8 mouse cellular contexts compared by ENCODE assay signal in genomic region chr10:80298571-80299281, GRCm38 (mm10). TPM values are rescaled to one million over a fixed set of nuclear protein-coding genes. Genes with fewer than 3 reads are reported as not detected.
A peak's percentile ranks its signal among the peaks of the same experiment; 100 is the strongest.
DNase-seq lines count a peak whose midpoint lies in the region; ATAC-seq lines count a peak whose summit lies in the region.

No protein-coding gene starts in this region.

- H3K4me1 ChIP-seq in heart, embryonic 10.5 days, result peaks cover 55% of the 10 kb centered on the region
- H3K4me1 ChIP-seq in midbrain, embryonic 14.5 days (ENCODE audit: control insufficient read depth, insufficient read depth, low read length), result peaks cover 58% of the 10 kb centered on the region

- DNase-seq in heart, embryonic 10.5 days (ENCODE audit: low spot score), result no peak
- DNase-seq in heart, postnatal 25 days (ENCODE audit: low spot score), result no peak
- DNase-seq in cerebellum, postnatal 10 days, result peak; percentile 97 to 98
- DNase-seq in frontal cortex, postnatal 10 days (ENCODE audit: low spot score in 2 of 2), result peak; percentile 91
- DNase-seq in layer of hippocampus, adult 8-10 months (ENCODE audit: low spot score in 2 of 2), result peak; percentile 89 to 91
- DNase-seq in midbrain, embryonic 14.5 days, result peak; percentile 96
- no peak for DNase-seq in spleen, postnatal 10 days (ENCODE audit: low spot score in 2 of 2)

- ATAC-seq in midbrain, embryonic 14.5 days (ENCODE audit: low FRiP score, low TSS enrichment), result peak; percentile 86
- no peak for ATAC-seq in megakaryocyte, adult 5-6 weeks (ENCODE audit: poor library complexity, severe bottlenecking)

- intact Hi-C loops in heart, postnatal 25 days (cut with DNase I), result no loop called here

- H3K27ac ChIP-seq in heart, embryonic 10.5 days, result no peak overlapping the region
- peak overlapping the region; percentile 99 for H3K27ac ChIP-seq in midbrain, embryonic 14.5 days (replicated peaks; ENCODE audit: low read depth, low read length)

- H3K9me3 ChIP-seq in heart, embryonic 10.5 days, result no peaks in the 10 kb centered on the region
- no peaks in the 10 kb centered on the region for H3K9me3 ChIP-seq in midbrain, embryonic 14.5 days (ENCODE audit: control insufficient read depth, low read length)

- peak overlapping the region; percentile 99 for H3K9ac ChIP-seq in midbrain, embryonic 14.5 days (replicated peaks; ENCODE audit: low read length)

- H3K36me3 ChIP-seq in heart, embryonic 10.5 days, result peaks cover 14% of the 10 kb centered on the region
- H3K36me3 ChIP-seq in midbrain, embryonic 14.5 days (ENCODE audit: control insufficient read depth, insufficient read depth, low read length), result peaks cover 32% of the 10 kb centered on the region

- WGBS in heart, embryonic 10.5 days, result 7% methylated on average over 26 of the region's 26 CpGs
- WGBS in midbrain, embryonic 14.5 days, result 2% methylated on average over 26 of the region's 26 CpGs

- H3K27me3 ChIP-seq in heart, embryonic 10.5 days (ENCODE audit: insufficient read depth, poor library complexity, severe bottlenecking), result peaks cover 70% of the 10 kb centered on the region
- no peaks in the 10 kb centered on the region for H3K27me3 ChIP-seq in midbrain, embryonic 14.5 days (ENCODE audit: control insufficient read depth, insufficient read depth, low read length)

- H3K4me2 ChIP-seq in midbrain, embryonic 14.5 days (ENCODE audit: low read length), result peak overlapping the region; percentile 96

- peak overlapping the region; percentile 22; the same call in 1 of the 2 replicates for H3K4me3 ChIP-seq in heart, embryonic 10.5 days
- peak overlapping the region; percentile 89 for H3K4me3 ChIP-seq in midbrain, embryonic 14.5 days (replicated peaks; ENCODE audit: low read depth, low read length)

RNA-seq across cellular contexts. Expression of gene Apc2, which starts 2.9 kb away (rescaled TPM):
- polyA plus RNA-seq in heart, embryonic 10.5 days (2016; fragmentation: Nextera tagmentation; extraction: Ambion mirVana), result 0.74 and 0.78 TPM in 2 replicates
- total RNA-seq in heart, postnatal 25 days (2021), result 1 to 10 TPM; 3.4 to 4.0 TPM
- 100 to 1,000 TPM in 3 of 4 experiments, 10 to 100 TPM in 1; 90.4 to 113 (median 110) TPM for total RNA-seq in layer of hippocampus, adult 8-10 months (2022)
- 241 and 259 TPM in 2 replicates for polyA plus RNA-seq in midbrain, embryonic 14.5 days (2014; fragmentation: Nextera tagmentation; extraction: Ambion mirVana)
- total RNA-seq in megakaryocyte, adult 5-6 weeks (2015), result not detected in 2 replicates
- not detected in 2 replicates for total RNA-seq in megakaryocyte, adult 5-6 weeks (2017)

RNA-seq across cellular contexts. Expression of gene Rps15, which starts 6.5 kb away (rescaled TPM):
- 774 and 882 TPM in 2 replicates for polyA plus RNA-seq in heart, embryonic 10.5 days (2016; fragmentation: Nextera tagmentation; extraction: Ambion mirVana)
- total RNA-seq in heart, postnatal 25 days (2021), result 100 to 1,000 TPM; 703 to 732 TPM
- 1,000 to 10,000 TPM in 1 of 4 experiments, 100 to 1,000 TPM in 3; 755 to 1,005 (median 888) TPM for total RNA-seq in layer of hippocampus, adult 8-10 months (2022)
- polyA plus RNA-seq in midbrain, embryonic 14.5 days (2014; fragmentation: Nextera tagmentation; extraction: Ambion mirVana), result 622 and 707 TPM in 2 replicates
- 1,580 and 1,599 TPM in 2 replicates for total RNA-seq in megakaryocyte, adult 5-6 weeks (2015)
- total RNA-seq in megakaryocyte, adult 5-6 weeks (2017), result 1,732 and 1,915 TPM in 2 replicates

RNA-seq across cellular contexts. Expression of gene 2310011J03Rik, which starts 21.6 kb away (rescaled TPM):
- polyA plus RNA-seq in heart, embryonic 10.5 days (2016; fragmentation: Nextera tagmentation; extraction: Ambion mirVana), result 41.3 and 46.8 TPM in 2 replicates
- 10 to 100 TPM; 11.4 to 13.8 TPM for total RNA-seq in heart, postnatal 25 days (2021)
- 10 to 100 TPM; 20.4 to 27.1 (median 23.3) TPM for total RNA-seq in layer of hippocampus, adult 8-10 months (2022)
- 20.4 and 21.6 TPM in 2 replicates for polyA plus RNA-seq in midbrain, embryonic 14.5 days (2014; fragmentation: Nextera tagmentation; extraction: Ambion mirVana)
- total RNA-seq in megakaryocyte, adult 5-6 weeks (2015), result 25.6 and 27.4 TPM in 2 replicates
- total RNA-seq in megakaryocyte, adult 5-6 weeks (2017), result 13.8 and 17.8 TPM in 2 replicates

RNA-seq across cellular contexts. Expression of gene Pcsk4, which starts 30.6 kb away (rescaled TPM):
- 1.6 and 4.0 TPM in 2 replicates for polyA plus RNA-seq in heart, embryonic 10.5 days (2016; fragmentation: Nextera tagmentation; extraction: Ambion mirVana)
- total RNA-seq in heart, postnatal 25 days (2021), result 1 to 10 TPM; 1.3 to 1.6 TPM
- 1 to 10 TPM; 3.3 to 6.4 (median 4.1) TPM for total RNA-seq in layer of hippocampus, adult 8-10 months (2022)
- polyA plus RNA-seq in midbrain, embryonic 14.5 days (2014; fragmentation: Nextera tagmentation; extraction: Ambion mirVana), result 2.5 and 3.5 TPM in 2 replicates
- total RNA-seq in megakaryocyte, adult 5-6 weeks (2015), result 0.32 and 0.83 TPM in 2 replicates
- not detected in 2 replicates for total RNA-seq in megakaryocyte, adult 5-6 weeks (2017)

RNA-seq across cellular contexts. Expression of gene Reep6, which starts 31.0 kb away (rescaled TPM):
- 7.1 and 18.3 TPM in 2 replicates for polyA plus RNA-seq in heart, embryonic 10.5 days (2016; fragmentation: Nextera tagmentation; extraction: Ambion mirVana)
- 1 to 10 TPM; 1.9 to 2.1 TPM for total RNA-seq in heart, postnatal 25 days (2021)
- total RNA-seq in layer of hippocampus, adult 8-10 months (2022), result 10 to 100 TPM in 2 of 4 experiments, 1 to 10 TPM in 2; 9.2 to 12.3 (median 10.2) TPM
- polyA plus RNA-seq in midbrain, embryonic 14.5 days (2014; fragmentation: Nextera tagmentation; extraction: Ambion mirVana), result 5.3 and 7.3 TPM in 2 replicates
- total RNA-seq in megakaryocyte, adult 5-6 weeks (2015), result 0.16 and 0.96 TPM in 2 replicates
- total RNA-seq in megakaryocyte, adult 5-6 weeks (2017), result 0.37 TPM in 1 of 2 replicates, not detected in the other

Comparison
In these comparisons a context has a peak if more than half of its experiments do, and no peak if none do; other contexts are left out.
1. DNase-seq: peak in cerebellum, postnatal 10 days (2 of 2), frontal cortex, postnatal 10 days (2 of 2), layer of hippocampus, adult 8-10 months (2 of 2) and midbrain, embryonic 14.5 days (single experiment); none in heart, embryonic 10.5 days (single experiment), heart, postnatal 25 days (single experiment) and spleen, postnatal 10 days (0 of 2).
2. RNA of gene Apc2, which starts 2.9 kb away (total RNA-seq): 90.4 to 113 TPM in layer of hippocampus, adult 8-10 months; 3.4 to 4.0 TPM in heart, postnatal 25 days and not detected in megakaryocyte, adult 5-6 weeks; every median in the first group is over 10 times any median in the second.